10 mouse cellular contexts compared by ENCODE assay signal in genomic region chr15:100574378-100574777, GRCm38 (mm10). TPM values are rescaled to one million over a fixed set of nuclear protein-coding genes. Genes with fewer than 3 reads are reported as not detected.
DNase-seq lines count a peak whose midpoint lies in the region; ATAC-seq and TF ChIP-seq lines count a peak whose summit lies in the region.
"Had no signal": no experiment of that assay in that cellular context is flagged by ENCODE, and none has a peak within 500 bp of the region (broad histone marks: within the 10 kb centered on the region; RNA-seq: fewer than 3 reads in every experiment).

No protein-coding gene starts in this region.

- H3K27ac ChIP-seq in hindbrain, embryonic 13.5 days = peak overlapping the region; percentile 1; the same call in 1 of the 2 replicates
- no peak overlapping the region for H3K27ac ChIP-seq in hindbrain, embryonic 14.5 days
- peak overlapping the region; percentile 71 for H3K27ac ChIP-seq in lung, postnatal 0 days (ENCODE audit: low read length)

- DNase-seq in hindbrain, embryonic 14.5 days (ENCODE audit: low spot score) = no peak
- DNase-seq in lung, postnatal 0 days (ENCODE audit: low spot score) = peak; percentile 9
- DNase-seq in lung, adult 2 months = no peak
- peak; percentile 14 to 40 for DNase-seq in heart, postnatal 10 days
- DNase-seq in thymus, postnatal 10 days (ENCODE audit: low spot score in 2 of 2) = no peak
- no peak for DNase-seq in thymus, adult 18-20 months

- H3K36me3 ChIP-seq in hindbrain, embryonic 13.5 days = peaks cover 46% of the 10 kb centered on the region
- H3K36me3 ChIP-seq in hindbrain, embryonic 14.5 days (replicated peaks; ENCODE audit: control insufficient read depth, insufficient read depth) = peaks cover 40% of the 10 kb centered on the region
- no peaks in the 10 kb centered on the region for H3K36me3 ChIP-seq in lung, postnatal 0 days (ENCODE audit: insufficient read depth, low read length)

- no peaks in the 10 kb centered on the region for H3K9me3 ChIP-seq in hindbrain, embryonic 13.5 days
- H3K9me3 ChIP-seq in hindbrain, embryonic 14.5 days (ENCODE audit: control insufficient read depth, low read length) = no peaks in the 10 kb centered on the region
- H3K9me3 ChIP-seq in lung, postnatal 0 days (ENCODE audit: low read length) = no peaks in the 10 kb centered on the region
- H3K9me3 ChIP-seq: forebrain, embryonic 13.5 days; midbrain, embryonic 12.5 days had no signal

- TF ChIP-seq POLR2A in lung, adult 2 months (IDR thresholded peaks at IDR 0.05; ENCODE audit: borderline replicate concordance, extremely low read depth, low read depth, low read length) = no peak

- intact Hi-C loops in heart, postnatal 10 days (cut with DNase I) = no loop called here

- no peak for TF ChIP-seq CTCF in lung, postnatal 0 days (IDR thresholded peaks at IDR 0.05)
- no peak for TF ChIP-seq CTCF in lung, adult 2 months (IDR thresholded peaks at IDR 0.05; ENCODE audit: insufficient read depth, low read length)

- no peak overlapping the region for H3K9ac ChIP-seq in hindbrain, embryonic 13.5 days
- H3K9ac ChIP-seq in hindbrain, embryonic 14.5 days = no peak overlapping the region
- H3K9ac ChIP-seq in lung, postnatal 0 days (replicated peaks; ENCODE audit: low read depth) = 0 out of 2 replicates have a peak overlapping the region, but pooled peaks have one; percentile 16
- H3K9ac ChIP-seq: forebrain, embryonic 13.5 days; midbrain, embryonic 12.5 days had no signal

- 0 out of 2 replicates have a peak, but pooled peaks cover 9% of the 10 kb centered on the region for H3K4me1 ChIP-seq in hindbrain, embryonic 13.5 days (replicated peaks)
- 0 out of 2 replicates have a peak, but pooled peaks cover 3% of the 10 kb centered on the region for H3K4me1 ChIP-seq in hindbrain, embryonic 14.5 days (replicated peaks; ENCODE audit: control insufficient read depth, insufficient read depth, low read length)
- peaks cover 11% of the 10 kb centered on the region; the same call in 1 of the 2 replicates for H3K4me1 ChIP-seq in lung, postnatal 0 days (ENCODE audit: insufficient read depth, low read depth, low read length)
- no peaks in the 10 kb centered on the region for H3K4me1 ChIP-seq in lung, adult 2 months (ENCODE audit: control insufficient read depth, insufficient read depth, low read length)

- no peak overlapping the region for H3K4me2 ChIP-seq in hindbrain, embryonic 13.5 days
- no peak overlapping the region for H3K4me2 ChIP-seq in hindbrain, embryonic 14.5 days (replicated peaks)
- H3K4me2 ChIP-seq in lung, postnatal 0 days (replicated peaks; ENCODE audit: low read depth, low read length) = no peak overlapping the region
- H3K4me2 ChIP-seq: forebrain, embryonic 13.5 days; midbrain, embryonic 12.5 days had no signal

- TF ChIP-seq EP300 in lung, postnatal 0 days (IDR thresholded peaks at IDR 0.05) = no peak

- H3K4me3 ChIP-seq in hindbrain, embryonic 13.5 days = no peak overlapping the region
- no peak overlapping the region for H3K4me3 ChIP-seq in hindbrain, embryonic 14.5 days (replicated peaks; ENCODE audit: low read length)
- H3K4me3 ChIP-seq in lung, postnatal 0 days (ENCODE audit: low read depth, low read length) = no peak overlapping the region
- H3K4me3 ChIP-seq in lung, adult 2 months (replicated peaks; ENCODE audit: extremely low read depth, low read depth, low read length) = no peak overlapping the region
- H3K4me3 ChIP-seq: forebrain, embryonic 13.5 days; midbrain, embryonic 12.5 days had no signal

- ATAC-seq in hindbrain, embryonic 13.5 days (ENCODE audit: low FRiP score) = no peak
- no peak for ATAC-seq in hindbrain, embryonic 14.5 days (ENCODE audit: low FRiP score)
- peak; percentile 46 for ATAC-seq in lung, postnatal 0 days
- ATAC-seq in megakaryocyte-erythroid progenitor cell, adult 5-6 weeks (replicated peaks; ENCODE audit: low FRiP score, low TSS enrichment, poor library complexity, severe bottlenecking) = peak; percentile 45
- ATAC-seq: forebrain, embryonic 13.5 days had no signal

- no peaks in the 10 kb centered on the region for H3K27me3 ChIP-seq in hindbrain, embryonic 13.5 days
- H3K27me3 ChIP-seq in hindbrain, embryonic 14.5 days (ENCODE audit: control insufficient read depth, insufficient read depth, low read length) = no peaks in the 10 kb centered on the region
- no peaks in the 10 kb centered on the region for H3K27me3 ChIP-seq in lung, postnatal 0 days (replicated peaks; ENCODE audit: insufficient read depth, low read length)
- H3K27me3 ChIP-seq: forebrain, embryonic 13.5 days; midbrain, embryonic 12.5 days had no signal

- WGBS in hindbrain, embryonic 13.5 days = 84% methylated on average over 2 of the region's 2 CpGs
- WGBS in hindbrain, embryonic 14.5 days = 83% methylated on average over 2 of the region's 2 CpGs
- 43% methylated on average over 2 of the region's 2 CpGs for WGBS in lung, postnatal 0 days
- 60% methylated on average over 2 of the region's 2 CpGs for WGBS in lung, adult 2 months

RNA-seq across cellular contexts. Expression of gene Tfcp2, which starts 22.6 kb away (rescaled TPM):
- 40.3 and 41.6 TPM in 2 replicates for polyA plus RNA-seq in hindbrain, embryonic 13.5 days (2015; fragmentation: Nextera tagmentation; extraction: Ambion mirVana)
- 28.7 and 33.3 TPM in 2 replicates for polyA plus RNA-seq in hindbrain, embryonic 14.5 days (2014; fragmentation: Nextera tagmentation; extraction: Ambion mirVana)
- polyA plus RNA-seq in lung, postnatal 0 days (2015; fragmentation: Nextera tagmentation; extraction: Ambion mirVana) = 13.9 and 16.6 TPM in 2 replicates
- 7.7 and 8.2 TPM in 2 replicates for polyA plus RNA-seq in lung, adult 2 months (2012; rRNA removed)
- 10 to 100 TPM; 13.3 to 15.0 TPM for total RNA-seq in heart, postnatal 10 days (2021)
- 14.0 and 21.7 TPM in 2 replicates for total RNA-seq in megakaryocyte-erythroid progenitor cell, adult 5-6 weeks (2014; fragmentation: Nextera tagmentation)
- total RNA-seq in megakaryocyte-erythroid progenitor cell, adult 5-6 weeks (2017) = 18.5 and 33.1 TPM in 2 replicates

RNA-seq across cellular contexts. Expression of gene Pou6f1, which starts 25.4 kb away (rescaled TPM):
- polyA plus RNA-seq in hindbrain, embryonic 13.5 days (2015; fragmentation: Nextera tagmentation; extraction: Ambion mirVana) = 38.0 and 41.2 TPM in 2 replicates
- polyA plus RNA-seq in hindbrain, embryonic 14.5 days (2014; fragmentation: Nextera tagmentation; extraction: Ambion mirVana) = 41.7 and 43.3 TPM in 2 replicates
- polyA plus RNA-seq in lung, postnatal 0 days (2015; fragmentation: Nextera tagmentation; extraction: Ambion mirVana) = 6.4 and 7.6 TPM in 2 replicates
- 34.8 and 40.2 TPM in 2 replicates for polyA plus RNA-seq in lung, adult 2 months (2012; rRNA removed)
- total RNA-seq in heart, postnatal 10 days (2021) = 10 to 100 TPM; 20.9 to 21.6 TPM
- 0.96 and 1.2 TPM in 2 replicates for total RNA-seq in megakaryocyte-erythroid progenitor cell, adult 5-6 weeks (2014; fragmentation: Nextera tagmentation)
- total RNA-seq in megakaryocyte-erythroid progenitor cell, adult 5-6 weeks (2017) = not detected in 2 replicates

RNA-seq across cellular contexts. Expression of gene Dazap2, which starts 40.8 kb away (rescaled TPM):
- 150 and 152 TPM in 2 replicates for polyA plus RNA-seq in hindbrain, embryonic 13.5 days (2015; fragmentation: Nextera tagmentation; extraction: Ambion mirVana)
- 140 and 142 TPM in 2 replicates for polyA plus RNA-seq in hindbrain, embryonic 14.5 days (2014; fragmentation: Nextera tagmentation; extraction: Ambion mirVana)
- 246 and 299 TPM in 2 replicates for polyA plus RNA-seq in lung, postnatal 0 days (2015; fragmentation: Nextera tagmentation; extraction: Ambion mirVana)
- 846 and 1,111 TPM in 2 replicates for polyA plus RNA-seq in lung, adult 2 months (2012; rRNA removed)
- total RNA-seq in heart, postnatal 10 days (2021) = 100 to 1,000 TPM; 176 to 183 TPM
- 208 and 229 TPM in 2 replicates for total RNA-seq in megakaryocyte-erythroid progenitor cell, adult 5-6 weeks (2014; fragmentation: Nextera tagmentation)
- 148 and 159 TPM in 2 replicates for total RNA-seq in megakaryocyte-erythroid progenitor cell, adult 5-6 weeks (2017)

Comparison
In these comparisons a context has a peak if more than half of its experiments do, and no peak if none do; other contexts are left out.
1. DNase-seq: peak in lung, postnatal 0 days (single experiment) and heart, postnatal 10 days (2 of 2); none in hindbrain, embryonic 14.5 days (single experiment), lung, adult 2 months (single experiment), thymus, postnatal 10 days (0 of 2) and thymus, adult 18-20 months (0 of 2).
2. ATAC-seq: peak in lung, postnatal 0 days (single experiment) and megakaryocyte-erythroid progenitor cell, adult 5-6 weeks (single experiment); none in hindbrain, embryonic 13.5 days (single experiment) and hindbrain, embryonic 14.5 days (single experiment).